Mouse (Mus musculus): ENCODE results near the gene Nmnat2. TPM values are rescaled to one million over a fixed set of nuclear protein-coding genes. Genes with fewer than 3 reads are reported as not detected.

Gene Nmnat2
- total RNA-seq, 2 experiments from 2014 or later = 159 to 161 TPM

- DNase-seq (ENCODE audit: low spot score in 2 of 2) = peak in 1 of 2 experiments; percentile 35
- intact Hi-C loops (cut with DNase I) = loop anchor here (5.0 kb wide), 1 partner anchor 286 kb away; no protein-coding TSS in a partner anchor
These were observed 146.6 kb downstream of the Nmnat2 start for GRCm38 (mm10) chr1:153101327-153101880.

- DNase-seq (ENCODE audit: low spot score in 2 of 2) = no peak
- intact Hi-C loops (cut with DNase I) = loop anchor here (5.0 kb wide), 1 partner anchor 285 kb away; no protein-coding TSS in a partner anchor
These were observed 147.7 kb downstream of the Nmnat2 start for GRCm38 (mm10) chr1:153102296-153103185.

- intact Hi-C loops (cut with DNase I) = loop anchor here (5.0 kb wide), 1 partner anchor 284 kb away; no protein-coding TSS in a partner anchor
- no peak for DNase-seq (ENCODE audit: low spot score in 2 of 2)
These were observed 148.4 kb downstream of the Nmnat2 start for GRCm38 (mm10) chr1:153103186-153103554.

- intact Hi-C loops (cut with DNase I) = loop anchor here (5.0 kb wide), 1 partner anchor 282 kb away; no protein-coding TSS in a partner anchor
- DNase-seq (ENCODE audit: low spot score in 2 of 2) = no peak
These were observed 150.0 kb downstream of the Nmnat2 start for GRCm38 (mm10) chr1:153104804-153105203.

GRCm38 (mm10) chr1:153107866-153108265, 153.1 kb downstream of the Nmnat2 start:
- DNase-seq (ENCODE audit: low spot score in 2 of 2) = no peak
- intact Hi-C loops (cut with DNase I) = no loop called here

GRCm38 (mm10) chr1:153109346-153109745, 154.6 kb downstream of the Nmnat2 start:
- intact Hi-C loops (cut with DNase I) = no loop called here
- DNase-seq (ENCODE audit: low spot score in 2 of 2) = no peak

- intact Hi-C loops (cut with DNase I) = no loop called here
- DNase-seq (ENCODE audit: low spot score in 2 of 2) = no peak
These were observed 155.0 kb downstream of the Nmnat2 start for GRCm38 (mm10) chr1:153109836-153110235.

GRCm38 (mm10) chr1:153111596-153111995, 156.8 kb downstream of the Nmnat2 start:
- no peak for DNase-seq (ENCODE audit: low spot score in 2 of 2)
- intact Hi-C loops (cut with DNase I) = no loop called here

GRCm38 (mm10) chr1:153115315-153115714, 160.5 kb downstream of the Nmnat2 start:
- intact Hi-C loops (cut with DNase I) = no loop called here
- no peak for DNase-seq (ENCODE audit: low spot score in 2 of 2)

GRCm38 (mm10) chr1:153120544-153120943, 165.8 kb downstream of the Nmnat2 start:
- no peak for DNase-seq (ENCODE audit: low spot score in 2 of 2)
- intact Hi-C loops (cut with DNase I) = no loop called here

GRCm38 (mm10) chr1:153121320-153121719, 166.5 kb downstream of the Nmnat2 start:
- intact Hi-C loops (cut with DNase I) = no loop called here
- no peak for DNase-seq (ENCODE audit: low spot score in 2 of 2)

GRCm38 (mm10) chr1:153122764-153123163, 168.0 kb downstream of the Nmnat2 start:
- intact Hi-C loops (cut with DNase I) = no loop called here
- DNase-seq (ENCODE audit: low spot score in 2 of 2) = no peak

GRCm38 (mm10) chr1:153124502-153124901, 169.7 kb downstream of the Nmnat2 start:
- intact Hi-C loops (cut with DNase I) = no loop called here

GRCm38 (mm10) chr1:153125287-153126275, 170.8 kb downstream of the Nmnat2 start:
- intact Hi-C loops (cut with DNase I) = no loop called here

More at GRCm38 (mm10) chr1:153124502-153124901, 169.7 kb downstream of the Nmnat2 start:
- DNase-seq (ENCODE audit: low spot score in 2 of 2) = no peak

GRCm38 (mm10) chr1:153126491-153127381, 171.9 kb downstream of the Nmnat2 start:
- intact Hi-C loops (cut with DNase I) = no loop called here
- DNase-seq (ENCODE audit: low spot score in 2 of 2) = no peak

More at GRCm38 (mm10) chr1:153125287-153126275, 170.8 kb downstream of the Nmnat2 start:
- DNase-seq (ENCODE audit: low spot score in 2 of 2) = no peak

- intact Hi-C loops (cut with DNase I) = no loop called here
- DNase-seq (ENCODE audit: low spot score in 2 of 2) = no peak
These were observed 172.8 kb downstream of the Nmnat2 start for GRCm38 (mm10) chr1:153127622-153128021.

GRCm38 (mm10) chr1:153128780-153129179, 174.0 kb downstream of the Nmnat2 start:
- no peak for DNase-seq (ENCODE audit: low spot score in 2 of 2)
- intact Hi-C loops (cut with DNase I) = no loop called here

- DNase-seq (ENCODE audit: low spot score in 2 of 2) = no peak
- intact Hi-C loops (cut with DNase I) = loop anchor here (10.0 kb wide), 1 partner anchor 95 kb away; no protein-coding TSS in a partner anchor
These were observed 175.4 kb downstream of the Nmnat2 start for GRCm38 (mm10) chr1:153129992-153130713.
